Comparison of ENCODE assay signal across 8 mouse cellular contexts in genomic region chr3:10684885-10685500, GRCm38 (mm10).
DNase-seq lines count a peak whose midpoint lies in the region; ATAC-seq and TF ChIP-seq lines count a peak whose summit lies in the region.

No protein-coding gene starts in this region.

- H3K9ac ChIP-seq in forebrain, embryonic 13.5 days: no peak overlapping the region
- H3K9ac ChIP-seq in kidney, postnatal 0 days (ENCODE audit: low read depth, low read length): no peak overlapping the region

- ATAC-seq in cerebellum, adult (ENCODE audit: insufficient number of reproducible peaks, low FRiP score, low TSS enrichment): peak; percentile 80; the same call in 1 of the 2 replicates
- ATAC-seq in forebrain, embryonic 13.5 days: peak; percentile 82
- no peak for ATAC-seq in kidney, postnatal 0 days (replicated peaks; ENCODE audit: low FRiP score, low read depth)

- WGBS in forebrain, embryonic 13.5 days: 56% methylated on average over 6 of the region's 6 CpGs
- WGBS in kidney, postnatal 0 days: 58% methylated on average over 6 of the region's 6 CpGs
- 52% methylated on average over 6 of the region's 6 CpGs for WGBS in lung, adult 2 months

- H3K9me3 ChIP-seq in forebrain, embryonic 13.5 days (replicated peaks): no peaks in the 10 kb centered on the region
- no peaks in the 10 kb centered on the region for H3K9me3 ChIP-seq in kidney, postnatal 0 days (replicated peaks; ENCODE audit: low read length)

- H3K4me2 ChIP-seq in forebrain, embryonic 13.5 days: no peak overlapping the region
- H3K4me2 ChIP-seq in kidney, postnatal 0 days (ENCODE audit: low read length): no peak overlapping the region

- H3K4me3 ChIP-seq in testis, adult 2 months (ENCODE audit: control insufficient read depth, low read depth, low read length): no peak overlapping the region
- no peak overlapping the region for H3K4me3 ChIP-seq in forebrain, embryonic 13.5 days
- no peak overlapping the region for H3K4me3 ChIP-seq in kidney, postnatal 0 days (replicated peaks; ENCODE audit: low read depth, low read length)
- no peak overlapping the region for H3K4me3 ChIP-seq in lung, adult 2 months (replicated peaks; ENCODE audit: extremely low read depth, low read depth, low read length)

- TF ChIP-seq CTCF in testis, adult 2 months (IDR thresholded peaks at IDR 0.05; ENCODE audit: control insufficient read depth, insufficient read depth, insufficient replicate concordance, low read depth, low read length): peak; percentile 29; the same call in 1 of the 2 replicates
- peak; percentile 87 for TF ChIP-seq CTCF in kidney, postnatal 0 days (IDR thresholded peaks at IDR 0.05; ENCODE audit: low read depth)
- peak; percentile 49 for TF ChIP-seq CTCF in lung, adult 2 months (IDR thresholded peaks at IDR 0.05; ENCODE audit: insufficient read depth, low read length)

- no peak for DNase-seq in testis, postnatal 14 days (ENCODE audit: low spot score)
- peak; percentile 78 for DNase-seq in kidney, postnatal 0 days (ENCODE audit: low spot score)
- no peak for DNase-seq in lung, adult 2 months
- DNase-seq in retina, postnatal 1 day: peak; percentile 78
- no peak for DNase-seq in spleen, postnatal 10 days (ENCODE audit: low spot score in 2 of 2)

- no peaks in the 10 kb centered on the region for H3K36me3 ChIP-seq in testis, adult 2 months (ENCODE audit: control insufficient read depth, insufficient read depth, low read length)
- no peaks in the 10 kb centered on the region for H3K36me3 ChIP-seq in forebrain, embryonic 13.5 days (ENCODE audit: poor library complexity, severe bottlenecking)
- H3K36me3 ChIP-seq in kidney, postnatal 0 days (ENCODE audit: insufficient read depth, low read length): no peaks in the 10 kb centered on the region

- H3K4me1 ChIP-seq in testis, adult 2 months (ENCODE audit: control insufficient read depth, insufficient read depth, low read length): no peaks in the 10 kb centered on the region; the same call in 1 of the 2 replicates
- H3K4me1 ChIP-seq in forebrain, embryonic 13.5 days: peaks cover 10% of the 10 kb centered on the region; the same call in 1 of the 2 replicates
- no peaks in the 10 kb centered on the region for H3K4me1 ChIP-seq in kidney, postnatal 0 days (replicated peaks; ENCODE audit: insufficient read depth, low read length)
- H3K4me1 ChIP-seq in lung, adult 2 months (ENCODE audit: control insufficient read depth, insufficient read depth, low read length): no peaks in the 10 kb centered on the region

- no peak overlapping the region for H3K27ac ChIP-seq in testis, adult 2 months (ENCODE audit: control insufficient read depth, insufficient read depth, low read depth, low read length)
- no peak overlapping the region for H3K27ac ChIP-seq in forebrain, embryonic 13.5 days
- no peak overlapping the region for H3K27ac ChIP-seq in kidney, postnatal 0 days

- H3K27me3 ChIP-seq in testis, adult 2 months (ENCODE audit: control insufficient read depth, insufficient read depth, low read length): no peaks in the 10 kb centered on the region
- H3K27me3 ChIP-seq in forebrain, embryonic 13.5 days: no peaks in the 10 kb centered on the region
- no peaks in the 10 kb centered on the region for H3K27me3 ChIP-seq in kidney, postnatal 0 days (ENCODE audit: insufficient read depth, low read length)

- no peak for TF ChIP-seq POLR2A in testis, adult 2 months (IDR thresholded peaks at IDR 0.05; ENCODE audit: control insufficient read depth, low read depth, low read length)
- TF ChIP-seq POLR2A in lung, adult 2 months (IDR thresholded peaks at IDR 0.05; ENCODE audit: borderline replicate concordance, extremely low read depth, low read depth, low read length): no peak

Comparison
In these comparisons a context has a peak if more than half of its experiments do, and no peak if none do; other contexts are left out.
1. CTCF ChIP-seq: peak in every context shown above with its lines; median percentile 87 in kidney, postnatal 0 days; 49 in lung, adult 2 months; 29 in testis, adult 2 months.
2. DNase-seq: peak in kidney, postnatal 0 days (single experiment) and retina, postnatal 1 day (single experiment); none in testis, postnatal 14 days (single experiment), lung, adult 2 months (single experiment) and spleen, postnatal 10 days (0 of 2).